In the genomic region with DNA sequence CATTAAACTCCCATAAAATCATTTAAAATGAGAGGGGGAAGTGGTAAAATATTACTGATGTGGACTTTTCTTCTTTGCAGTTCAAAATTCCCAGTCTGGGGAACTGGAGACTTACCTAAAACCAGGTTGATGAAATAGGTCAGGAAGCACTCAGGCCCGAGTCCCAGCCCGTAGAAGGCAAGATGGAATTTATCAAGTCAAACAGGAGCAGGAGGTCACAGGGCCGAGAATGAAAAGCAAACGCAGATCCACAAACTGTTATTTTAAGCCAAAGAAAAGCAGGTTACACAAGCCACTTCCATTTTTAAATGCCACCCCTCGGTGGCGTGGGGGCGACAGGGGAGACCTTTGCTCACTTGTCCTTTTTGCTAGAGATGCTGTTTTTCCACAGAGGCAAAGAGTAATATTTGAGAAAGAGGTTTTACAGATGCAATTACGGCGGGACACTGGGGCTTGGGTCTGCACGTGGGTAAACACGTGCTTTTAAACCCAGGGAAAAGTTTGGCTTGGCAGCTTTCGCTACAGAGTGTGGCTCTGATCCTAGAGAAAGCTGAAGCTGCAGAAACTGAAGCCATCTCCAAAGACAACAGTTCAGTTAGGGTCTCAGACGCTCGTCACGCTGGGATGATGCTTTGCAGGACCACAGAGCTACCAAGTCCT, we compare ENCODE assay signal across 9 mouse cellular contexts.
DNase-seq lines count a peak whose midpoint lies in the region; ATAC-seq and TF ChIP-seq lines count a peak whose summit lies in the region.
"Had no signal": no experiment of that assay in that cellular context is flagged by ENCODE, and none has a peak within 500 bp of the region (broad histone marks: within the 10 kb centered on the region; RNA-seq: fewer than 3 reads in every experiment).

No protein-coding gene starts in this region.

- no peak overlapping the region for H3K9ac ChIP-seq in intestine, embryonic 14.5 days (ENCODE audit: low read length)
- no peak overlapping the region for H3K9ac ChIP-seq in intestine, postnatal 0 days (ENCODE audit: low read depth, low read length)
- H3K9ac ChIP-seq in heart, embryonic 14.5 days (ENCODE audit: low read length) = no peak overlapping the region
- no peak overlapping the region for H3K9ac ChIP-seq in limb, embryonic 14.5 days (ENCODE audit: low read depth, low read length, severe bottlenecking)
- H3K9ac ChIP-seq: neural tube, embryonic 12.5 days had no signal

- H3K4me2 ChIP-seq in intestine, embryonic 14.5 days (ENCODE audit: low read length) = peak overlapping the region; percentile 22; the same call in 1 of the 2 replicates
- no peak overlapping the region for H3K4me2 ChIP-seq in intestine, postnatal 0 days (replicated peaks; ENCODE audit: low read depth)
- H3K4me2 ChIP-seq in heart, embryonic 14.5 days (ENCODE audit: low read length) = peak overlapping the region; percentile 23; the same call in 1 of the 2 replicates
- H3K4me2 ChIP-seq in limb, embryonic 14.5 days (replicated peaks; ENCODE audit: low read depth, low read length, severe bottlenecking) = peak overlapping the region; percentile 6; the same call in 1 of the 2 replicates
- H3K4me2 ChIP-seq: neural tube, embryonic 12.5 days had no signal

- TF ChIP-seq POLR2A in limb, embryonic 14.5 days (IDR thresholded peaks at IDR 0.05; ENCODE audit: borderline replicate concordance, extremely low read depth, insufficient read depth, insufficient read length) = no peak

- H3K4me3 ChIP-seq in intestine, embryonic 14.5 days (ENCODE audit: low read depth, low read length) = no peak overlapping the region
- no peak overlapping the region for H3K4me3 ChIP-seq in intestine, postnatal 0 days (ENCODE audit: low read depth, low read length)
- peak overlapping the region; percentile 42 for H3K4me3 ChIP-seq in brown adipose tissue, adult 24 weeks (ENCODE audit: insufficient read depth, low read depth, low read length)
- H3K4me3 ChIP-seq in heart, embryonic 14.5 days (ENCODE audit: control insufficient read depth in 1 of 2, insufficient read depth in 1 of 2, low read depth in 1 of 2, low read length in 2 of 2) = no peak overlapping the region
- H3K4me3 ChIP-seq in limb, embryonic 14.5 days (replicated peaks; ENCODE audit: low read length) = no peak overlapping the region
- H3K4me3 ChIP-seq: neural tube, embryonic 12.5 days had no signal

- 22% methylated on average over 15 of the region's 15 CpGs for WGBS in intestine, embryonic 14.5 days
- WGBS in intestine, postnatal 0 days = 28% methylated on average over 15 of the region's 15 CpGs
- 48% methylated on average over 15 of the region's 15 CpGs for WGBS in heart, embryonic 14.5 days
- 26% methylated on average over 15 of the region's 15 CpGs for WGBS in limb, embryonic 14.5 days

- no peak for DNase-seq in intestine, embryonic 14.5 days (ENCODE audit: low spot score)
- DNase-seq in limb, embryonic 14.5 days (ENCODE audit: low spot score) = peak; percentile 58
- DNase-seq in testis, postnatal 10 days (ENCODE audit: low spot score) = no peak
- no peak for DNase-seq in layer of hippocampus, adult 18-20 months (ENCODE audit: low spot score in 2 of 2)
- no peak for DNase-seq in urinary bladder, postnatal 4 days (ENCODE audit: low spot score in 2 of 2)

- no peak for ATAC-seq in intestine, embryonic 14.5 days (replicated peaks; ENCODE audit: low FRiP score, low TSS enrichment, low read depth)
- ATAC-seq in intestine, postnatal 0 days = no peak
- no peak for ATAC-seq in heart, embryonic 14.5 days (ENCODE audit: insufficient number of reproducible peaks, insufficient read depth, low FRiP score, low read depth)
- 0 out of 2 replicates have a peak, but pooled peaks have one; percentile 37 for ATAC-seq in limb, embryonic 14.5 days (ENCODE audit: low FRiP score, low read depth)

- H3K27ac ChIP-seq in intestine, embryonic 14.5 days (ENCODE audit: low read depth) = no peak overlapping the region
- H3K27ac ChIP-seq in intestine, postnatal 0 days (ENCODE audit: low read depth, low read length) = no peak overlapping the region
- no peak overlapping the region for H3K27ac ChIP-seq in brown adipose tissue, adult 24 weeks (replicated peaks; ENCODE audit: low read depth, low read length)
- H3K27ac ChIP-seq in heart, embryonic 14.5 days (replicated peaks in 1 of 2; ENCODE audit: control insufficient read depth in 1 of 2, insufficient read depth in 1 of 2, low read depth in 2 of 2, low read length in 2 of 2) = 0 out of 4 replicates have a peak overlapping the region, but pooled peaks of 1 of the 2 experiments have one; percentile 10
- H3K27ac ChIP-seq in limb, embryonic 14.5 days (replicated peaks; ENCODE audit: low read depth, low read length) = no peak overlapping the region
- H3K27ac ChIP-seq: neural tube, embryonic 12.5 days had no signal

- H3K9me3 ChIP-seq in intestine, embryonic 14.5 days (ENCODE audit: control insufficient read depth, low read length) = no peaks in the 10 kb centered on the region
- H3K9me3 ChIP-seq in intestine, postnatal 0 days (ENCODE audit: control insufficient read depth) = no peaks in the 10 kb centered on the region
- H3K9me3 ChIP-seq in heart, embryonic 14.5 days (ENCODE audit: control insufficient read depth, low read length) = no peaks in the 10 kb centered on the region
- H3K9me3 ChIP-seq in limb, embryonic 14.5 days (ENCODE audit: control insufficient read depth, low read length) = no peaks in the 10 kb centered on the region
- H3K9me3 ChIP-seq: neural tube, embryonic 12.5 days had no signal

- H3K27me3 ChIP-seq in intestine, embryonic 14.5 days (replicated peaks; ENCODE audit: control insufficient read depth, insufficient read depth, low read length) = no peaks in the 10 kb centered on the region
- no peaks in the 10 kb centered on the region for H3K27me3 ChIP-seq in intestine, postnatal 0 days (replicated peaks; ENCODE audit: control insufficient read depth, insufficient read depth, low read length)
- H3K27me3 ChIP-seq in heart, embryonic 14.5 days (ENCODE audit: control insufficient read depth, insufficient read depth, low read length) = no peaks in the 10 kb centered on the region
- no peaks in the 10 kb centered on the region for H3K27me3 ChIP-seq in limb, embryonic 14.5 days (ENCODE audit: control insufficient read depth, insufficient read depth, low read length)
- H3K27me3 ChIP-seq: neural tube, embryonic 12.5 days had no signal

- no peaks in the 10 kb centered on the region for H3K36me3 ChIP-seq in intestine, embryonic 14.5 days (ENCODE audit: control insufficient read depth, insufficient read depth, low read length)
- H3K36me3 ChIP-seq in intestine, postnatal 0 days (ENCODE audit: control insufficient read depth, insufficient read depth) = no peaks in the 10 kb centered on the region
- H3K36me3 ChIP-seq in heart, embryonic 14.5 days (ENCODE audit: control insufficient read depth, insufficient read depth, low read length) = no peaks in the 10 kb centered on the region
- no peaks in the 10 kb centered on the region for H3K36me3 ChIP-seq in limb, embryonic 14.5 days (ENCODE audit: control insufficient read depth, insufficient read depth, low read length)
- H3K36me3 ChIP-seq: neural tube, embryonic 12.5 days had no signal

- peaks cover 7% of the 10 kb centered on the region; the same call in 1 of the 2 replicates for H3K4me1 ChIP-seq in intestine, embryonic 14.5 days (replicated peaks; ENCODE audit: control insufficient read depth, insufficient read depth, low read length)
- H3K4me1 ChIP-seq in intestine, postnatal 0 days (replicated peaks; ENCODE audit: control insufficient read depth, insufficient read depth, low read length) = no peaks in the 10 kb centered on the region
- H3K4me1 ChIP-seq in brown adipose tissue, adult 24 weeks (ENCODE audit: control insufficient read depth, insufficient read depth, insufficient read length, low read length) = no peaks in the 10 kb centered on the region
- H3K4me1 ChIP-seq in heart, embryonic 14.5 days (ENCODE audit: control insufficient read depth in 2 of 2, insufficient read depth in 2 of 2, low read length in 2 of 2) = peaks cover 3 to 7% of the 10 kb centered on the region in 2 experiments; a peak in 1 of 4 replicates
- no peaks in the 10 kb centered on the region for H3K4me1 ChIP-seq in limb, embryonic 14.5 days (ENCODE audit: control insufficient read depth, insufficient read depth, low read length)
- H3K4me1 ChIP-seq: neural tube, embryonic 12.5 days had no signal

- no peak for TF ChIP-seq CTCF in intestine, postnatal 0 days (IDR thresholded peaks at IDR 0.05; ENCODE audit: low read depth)
